Mouse (Mus musculus): ENCODE measurements around the gene Npy4r. TPM values are rescaled to one million over a fixed set of nuclear protein-coding genes. Genes with fewer than 3 reads are reported as not detected.

The Npy4r gene
- polyA plus RNA-seq, 2 experiments: 0.01 TPM; not detected in 1

- TF ChIP-seq EP300 (IDR thresholded peaks at IDR 0.05; ENCODE audit: low read depth) (no peak), CTCF (IDR thresholded peaks at IDR 0.05; ENCODE audit: low read depth) (no peak)
- Histone ChIP-seq H3K4me3 (ENCODE audit: insufficient read depth in 1 of 2, low read depth in 2 of 2, low read length in 2 of 2) (no peak overlapping the region), H3K36me3 (replicated peaks; ENCODE audit: control insufficient read depth, insufficient read depth, low read depth) (no peaks in the 10 kb centered on the region), H3K27me3 (ENCODE audit: control insufficient read depth, insufficient read depth, low read length) (no peaks in the 10 kb centered on the region), H3K27ac (no peak overlapping the region), H3K4me1 (replicated peaks; ENCODE audit: control insufficient read depth in 2 of 2, insufficient read depth in 2 of 2, low read length in 1 of 2) (no peaks in the 10 kb centered on the region), H3K4me2 (ENCODE audit: low read depth) (no peak overlapping the region), H3K9ac (replicated peaks) (no peak overlapping the region), H3K9me3 (ENCODE audit: control insufficient read depth, low read length) (no peaks in the 10 kb centered on the region)
- ATAC-seq (ENCODE audit: insufficient read depth): no peak
- no peak for DNase-seq (ENCODE audit: low read depth in 3 of 3, low spot score in 3 of 3)
- WGBS (ENCODE audit: insufficient replicate concordance): 73% methylated on average over 15 of the region's 15 CpGs
These were observed 12.3 kb downstream of the Npy4r start for GRCm38 (mm10) chr14:34139671-34140664.

GRCm38 (mm10) chr14:34135391-34135790, 16.9 kb downstream of the Npy4r start:
- DNase-seq (ENCODE audit: low read depth in 3 of 3, low spot score in 3 of 3): no peak

GRCm38 (mm10) chr14:34131216-34131615, 21.1 kb downstream of the Npy4r start:
- ATAC-seq (ENCODE audit: insufficient read depth): no peak
- no peak overlapping the region for H3K4me3 ChIP-seq (ENCODE audit: insufficient read depth in 1 of 2, low read depth in 2 of 2, low read length in 2 of 2)
- H3K27ac ChIP-seq: no peak overlapping the region
- no peaks in the 10 kb centered on the region for H3K36me3 ChIP-seq (replicated peaks; ENCODE audit: control insufficient read depth, insufficient read depth, low read depth)
- no peak overlapping the region for H3K9ac ChIP-seq (replicated peaks)
- 61% methylated on average over 6 of the region's 6 CpGs for WGBS (ENCODE audit: insufficient replicate concordance)
- no peaks in the 10 kb centered on the region for H3K27me3 ChIP-seq (ENCODE audit: control insufficient read depth, insufficient read depth, low read length)
- H3K4me1 ChIP-seq (replicated peaks; ENCODE audit: control insufficient read depth in 2 of 2, insufficient read depth in 2 of 2, low read length in 1 of 2): no peaks in the 10 kb centered on the region
- no peaks in the 10 kb centered on the region for H3K9me3 ChIP-seq (ENCODE audit: control insufficient read depth, low read length)
- H3K4me2 ChIP-seq (ENCODE audit: low read depth): no peak overlapping the region
- no peak for DNase-seq (ENCODE audit: low read depth in 3 of 3, low spot score in 3 of 3)
- TF ChIP-seq CTCF (IDR thresholded peaks at IDR 0.05; ENCODE audit: low read depth) (no peak), EP300 (IDR thresholded peaks at IDR 0.05; ENCODE audit: low read depth) (no peak)

More at GRCm38 (mm10) chr14:34135391-34135790, 16.9 kb downstream of the Npy4r start:
- no peaks in the 10 kb centered on the region for H3K36me3 ChIP-seq (replicated peaks; ENCODE audit: control insufficient read depth, insufficient read depth, low read depth)
- H3K4me1 ChIP-seq (replicated peaks; ENCODE audit: control insufficient read depth in 2 of 2, insufficient read depth in 2 of 2, low read length in 1 of 2): no peaks in the 10 kb centered on the region
- no peak for TF ChIP-seq CTCF (IDR thresholded peaks at IDR 0.05; ENCODE audit: low read depth)
- TF ChIP-seq EP300 (IDR thresholded peaks at IDR 0.05; ENCODE audit: low read depth): no peak
- H3K4me2 ChIP-seq (ENCODE audit: low read depth): no peak overlapping the region
- no peak overlapping the region for H3K27ac ChIP-seq
- H3K4me3 ChIP-seq (ENCODE audit: insufficient read depth in 1 of 2, low read depth in 2 of 2, low read length in 2 of 2): no peak overlapping the region
- H3K27me3 ChIP-seq (ENCODE audit: control insufficient read depth, insufficient read depth, low read length): no peaks in the 10 kb centered on the region
- no peak overlapping the region for H3K9ac ChIP-seq (replicated peaks)
- H3K9me3 ChIP-seq (ENCODE audit: control insufficient read depth, low read length): no peaks in the 10 kb centered on the region
- ATAC-seq (ENCODE audit: insufficient read depth): no peak

GRCm38 (mm10) chr14:34121691-34122090, 30.6 kb downstream of the Npy4r start:
- WGBS (ENCODE audit: insufficient replicate concordance): 66% methylated on average over 4 of the region's 4 CpGs
- H3K4me1 ChIP-seq (replicated peaks; ENCODE audit: control insufficient read depth in 2 of 2, insufficient read depth in 2 of 2, low read length in 1 of 2): no peaks in the 10 kb centered on the region
- H3K9me3 ChIP-seq (ENCODE audit: control insufficient read depth, low read length): no peaks in the 10 kb centered on the region
- ATAC-seq (ENCODE audit: insufficient read depth): no peak
- H3K9ac ChIP-seq (replicated peaks): no peak overlapping the region
- no peak overlapping the region for H3K4me3 ChIP-seq (ENCODE audit: insufficient read depth in 1 of 2, low read depth in 2 of 2, low read length in 2 of 2)
- no peak for DNase-seq (ENCODE audit: low read depth in 3 of 3, low spot score in 3 of 3)
- no peak overlapping the region for H3K4me2 ChIP-seq (ENCODE audit: low read depth)
- no peak for TF ChIP-seq EP300 (IDR thresholded peaks at IDR 0.05; ENCODE audit: low read depth)
- TF ChIP-seq CTCF (IDR thresholded peaks at IDR 0.05; ENCODE audit: low read depth): no peak
- no peaks in the 10 kb centered on the region for H3K27me3 ChIP-seq (ENCODE audit: control insufficient read depth, insufficient read depth, low read length)
- no peaks in the 10 kb centered on the region for H3K36me3 ChIP-seq (replicated peaks; ENCODE audit: control insufficient read depth, insufficient read depth, low read depth)
- no peak overlapping the region for H3K27ac ChIP-seq

GRCm38 (mm10) chr14:34120923-34121351, 31.4 kb downstream of the Npy4r start:
- no peak overlapping the region for H3K9ac ChIP-seq (replicated peaks)
- no peaks in the 10 kb centered on the region for H3K4me1 ChIP-seq (replicated peaks; ENCODE audit: control insufficient read depth in 2 of 2, insufficient read depth in 2 of 2, low read length in 1 of 2)
- no peak overlapping the region for H3K27ac ChIP-seq
- H3K36me3 ChIP-seq (replicated peaks; ENCODE audit: control insufficient read depth, insufficient read depth, low read depth): no peaks in the 10 kb centered on the region
- no peaks in the 10 kb centered on the region for H3K9me3 ChIP-seq (ENCODE audit: control insufficient read depth, low read length)
- no peaks in the 10 kb centered on the region for H3K27me3 ChIP-seq (ENCODE audit: control insufficient read depth, insufficient read depth, low read length)
- TF ChIP-seq EP300 (IDR thresholded peaks at IDR 0.05; ENCODE audit: low read depth) (no peak), CTCF (IDR thresholded peaks at IDR 0.05; ENCODE audit: low read depth) (no peak)
- no peak for DNase-seq (ENCODE audit: low read depth in 3 of 3, low spot score in 3 of 3)
- ATAC-seq (ENCODE audit: insufficient read depth): no peak
- WGBS (ENCODE audit: insufficient replicate concordance): 66% methylated on average over 3 of the region's 3 CpGs
- no peak overlapping the region for H3K4me2 ChIP-seq (ENCODE audit: low read depth)
- H3K4me3 ChIP-seq (ENCODE audit: insufficient read depth in 1 of 2, low read depth in 2 of 2, low read length in 2 of 2): no peak overlapping the region
